In genomic region chr3:152315613-152316012, GRCm38 (mm10) we compare ENCODE assay signal across 8 mouse cellular contexts. TPM values are rescaled to one million over a fixed set of nuclear protein-coding genes. Genes with fewer than 3 reads are reported as not detected.
DNase-seq lines count a peak whose midpoint lies in the region; ATAC-seq and TF ChIP-seq lines count a peak whose summit lies in the region.

No protein-coding gene starts in this region.

- DNase-seq in heart, embryonic 10.5 days (ENCODE audit: low spot score) = peak; percentile 96
- DNase-seq in kidney, adult 9 months = peak; percentile 87
- peak; percentile 84 for DNase-seq in limb, embryonic 14.5 days (ENCODE audit: low spot score)
- peak; percentile 84 for DNase-seq in midbrain, postnatal 0 days (ENCODE audit: low spot score)
- DNase-seq in spleen, postnatal 10 days (ENCODE audit: low spot score in 2 of 2) = peak; percentile 53 to 84

- no peaks in the 10 kb centered on the region for H3K79me3 ChIP-seq in C2C12 (ENCODE audit: low read depth)

- H3K9ac ChIP-seq in embryonic facial prominence, embryonic 15.5 days = no peak overlapping the region
- no peak overlapping the region for H3K9ac ChIP-seq in limb, embryonic 14.5 days (ENCODE audit: low read depth, low read length, severe bottlenecking)
- H3K9ac ChIP-seq in midbrain, postnatal 0 days (replicated peaks; ENCODE audit: low read length, poor library complexity, severe bottlenecking) = no peak overlapping the region

- no peak overlapping the region for H3K27ac ChIP-seq in bone marrow macrophage, adult 2 months (ENCODE audit: insufficient read depth, low read depth, low read length)
- no peak overlapping the region for H3K27ac ChIP-seq in embryonic facial prominence, embryonic 15.5 days (replicated peaks)
- 0 out of 2 replicates have a peak overlapping the region, but pooled peaks have one; percentile 29 for H3K27ac ChIP-seq in heart, embryonic 10.5 days
- no peak overlapping the region for H3K27ac ChIP-seq in limb, embryonic 14.5 days (replicated peaks; ENCODE audit: low read depth, low read length)
- no peak overlapping the region for H3K27ac ChIP-seq in midbrain, postnatal 0 days (ENCODE audit: low read depth, low read length)

- no peaks in the 10 kb centered on the region for H3K4me1 ChIP-seq in bone marrow macrophage, adult 2 months (ENCODE audit: control insufficient read depth, insufficient read depth, low read length)
- peaks cover 4% of the 10 kb centered on the region; the same call in 1 of the 2 replicates for H3K4me1 ChIP-seq in embryonic facial prominence, embryonic 15.5 days
- H3K4me1 ChIP-seq in heart, embryonic 10.5 days = peaks cover 18% of the 10 kb centered on the region; the same call in 1 of the 2 replicates
- H3K4me1 ChIP-seq in limb, embryonic 14.5 days (ENCODE audit: control insufficient read depth, insufficient read depth, low read length) = no peaks in the 10 kb centered on the region
- no peaks in the 10 kb centered on the region for H3K4me1 ChIP-seq in midbrain, postnatal 0 days (ENCODE audit: insufficient read depth, low read length)

- H3K9me3 ChIP-seq in embryonic facial prominence, embryonic 15.5 days (replicated peaks) = no peaks in the 10 kb centered on the region
- H3K9me3 ChIP-seq in heart, embryonic 10.5 days = no peaks in the 10 kb centered on the region
- no peaks in the 10 kb centered on the region for H3K9me3 ChIP-seq in limb, embryonic 14.5 days (ENCODE audit: control insufficient read depth, low read length)
- no peaks in the 10 kb centered on the region for H3K9me3 ChIP-seq in midbrain, postnatal 0 days (ENCODE audit: low read length)

- TF ChIP-seq POLR2A in bone marrow macrophage, adult 2 months (IDR thresholded peaks at IDR 0.05; ENCODE audit: borderline replicate concordance, low read depth, low read length) = no peak
- TF ChIP-seq POLR2A in limb, embryonic 14.5 days (IDR thresholded peaks at IDR 0.05; ENCODE audit: borderline replicate concordance, extremely low read depth, insufficient read depth, insufficient read length) = no peak

- TF ChIP-seq CTCF in C2C12 (IDR thresholded peaks at IDR 0.05; ENCODE audit: control insufficient read depth, insufficient read depth, insufficient read length) = peak; percentile 95
- peak; percentile 99 for TF ChIP-seq CTCF in bone marrow macrophage, adult 2 months (IDR thresholded peaks at IDR 0.05; ENCODE audit: low read depth, low read length)
- TF ChIP-seq CTCF in midbrain, postnatal 0 days (IDR thresholded peaks at IDR 0.05) = peak; percentile 94

- no peak overlapping the region for H3K4me2 ChIP-seq in embryonic facial prominence, embryonic 15.5 days (replicated peaks)
- no peak overlapping the region for H3K4me2 ChIP-seq in limb, embryonic 14.5 days (replicated peaks; ENCODE audit: low read depth, low read length, severe bottlenecking)
- no peak overlapping the region for H3K4me2 ChIP-seq in midbrain, postnatal 0 days (ENCODE audit: low read depth, low read length, poor library complexity, severe bottlenecking)

- no peaks in the 10 kb centered on the region for H3K79me2 ChIP-seq in C2C12 (ENCODE audit: control insufficient read depth, insufficient read depth)

- WGBS in embryonic facial prominence, embryonic 15.5 days = 8% methylated on average over 7 of the region's 7 CpGs
- 7% methylated on average over 7 of the region's 7 CpGs for WGBS in heart, embryonic 10.5 days
- 8% methylated on average over 7 of the region's 7 CpGs for WGBS in limb, embryonic 14.5 days
- WGBS in midbrain, postnatal 0 days = 12% methylated on average over 7 of the region's 7 CpGs

- no peaks in the 10 kb centered on the region for H3K27me3 ChIP-seq in C2C12 (ENCODE audit: control insufficient read depth, insufficient read depth, insufficient read length)
- H3K27me3 ChIP-seq in embryonic facial prominence, embryonic 15.5 days = no peaks in the 10 kb centered on the region
- H3K27me3 ChIP-seq in heart, embryonic 10.5 days (ENCODE audit: insufficient read depth, poor library complexity, severe bottlenecking) = no peaks in the 10 kb centered on the region
- H3K27me3 ChIP-seq in limb, embryonic 14.5 days (ENCODE audit: control insufficient read depth, insufficient read depth, low read length) = no peaks in the 10 kb centered on the region
- H3K27me3 ChIP-seq in midbrain, postnatal 0 days (ENCODE audit: insufficient read depth, low read length) = no peaks in the 10 kb centered on the region

- no peak overlapping the region for H3ac ChIP-seq in C2C12 (ENCODE audit: control insufficient read depth, insufficient read length, low read depth)

- no peak overlapping the region for H3K4me3 ChIP-seq in C2C12 (ENCODE audit: insufficient read depth, poor library complexity, severe bottlenecking)
- no peak overlapping the region for H3K4me3 ChIP-seq in bone marrow macrophage, adult 2 months (ENCODE audit: insufficient read depth, low read length)
- no peak overlapping the region for H3K4me3 ChIP-seq in embryonic facial prominence, embryonic 15.5 days (replicated peaks)
- no peak overlapping the region for H3K4me3 ChIP-seq in heart, embryonic 10.5 days
- no peak overlapping the region for H3K4me3 ChIP-seq in limb, embryonic 14.5 days (replicated peaks; ENCODE audit: low read length)
- no peak overlapping the region for H3K4me3 ChIP-seq in midbrain, postnatal 0 days (ENCODE audit: low read depth, low read length)

- ATAC-seq in embryonic facial prominence, embryonic 15.5 days (ENCODE audit: insufficient number of reproducible peaks, low FRiP score, low TSS enrichment, low read depth) = peak; percentile 88
- peak; percentile 88 for ATAC-seq in limb, embryonic 14.5 days (ENCODE audit: low FRiP score, low read depth)
- ATAC-seq in midbrain, postnatal 0 days (ENCODE audit: low FRiP score) = 0 out of 2 replicates have a peak, but pooled peaks have one; percentile 74

- no peaks in the 10 kb centered on the region for H3K36me3 ChIP-seq in C2C12 (ENCODE audit: control insufficient read depth, insufficient read depth)
- peaks cover 7% of the 10 kb centered on the region for H3K36me3 ChIP-seq in embryonic facial prominence, embryonic 15.5 days
- H3K36me3 ChIP-seq in heart, embryonic 10.5 days = peaks cover 19% of the 10 kb centered on the region
- peaks cover 15% of the 10 kb centered on the region for H3K36me3 ChIP-seq in limb, embryonic 14.5 days (ENCODE audit: control insufficient read depth, insufficient read depth, low read length)
- peaks cover 20% of the 10 kb centered on the region for H3K36me3 ChIP-seq in midbrain, postnatal 0 days (ENCODE audit: insufficient read depth, low read length)

TF ChIP-seq in C2C12, 6 proteins besides CTCF, POLR2A, EP300 and RAD21:
- no peak for TF ChIP-seq MAX (IDR thresholded peaks at IDR 0.05)
- TF ChIP-seq FOSL1 (IDR thresholded peaks at IDR 0.05; ENCODE audit: insufficient read depth, low read length, poor library complexity, severe bottlenecking) = no peak
- TF ChIP-seq USF1 (IDR thresholded peaks at IDR 0.05; ENCODE audit: low read depth) = no peak
- TF ChIP-seq CEBPB (IDR thresholded peaks at IDR 0.05; ENCODE audit: low read depth) = no peak
- TF ChIP-seq MYOD1 (IDR thresholded peaks at IDR 0.05; ENCODE audit: control insufficient read depth, insufficient read length, low read depth) = no peak
- TF ChIP-seq MYOG (IDR thresholded peaks at IDR 0.05; ENCODE audit: control insufficient read depth, extremely low read depth, insufficient read length) = no peak
TF ChIP-seq in C2C12: peak in this region for 0.

RNA-seq across cellular contexts. Expression of gene Miga1, which starts 24.6 kb away (rescaled TPM):
- 0.43 TPM for polyA plus RNA-seq in C2C12 (2012; fragmentation: generic; extraction: Trizol)
- 3.9 and 4.8 TPM in 2 replicates for polyA plus RNA-seq in bone marrow macrophage, adult 2 months (2012; ENCODE audit: insufficient read depth, insufficient read length, missing spikeins)
- 15.8 and 17.1 TPM in 2 replicates for polyA plus RNA-seq in embryonic facial prominence, embryonic 15.5 days (2015; fragmentation: Nextera tagmentation; extraction: Ambion mirVana)
- 14.5 and 18.4 TPM in 2 replicates for polyA plus RNA-seq in heart, embryonic 10.5 days (2016; fragmentation: Nextera tagmentation; extraction: Ambion mirVana)
- polyA plus RNA-seq in limb, embryonic 14.5 days (2012; rRNA removed) = 19.8 and 23.4 TPM in 2 replicates
- polyA plus RNA-seq in limb, embryonic 14.5 days (2014; fragmentation: Nextera tagmentation; extraction: Ambion mirVana) = 18.0 and 19.1 TPM in 2 replicates
- 26.3 and 28.2 TPM in 2 replicates for total RNA-seq in midbrain, postnatal 0 days (2014; rRNA removed)
- 16.9 and 18.7 TPM in 2 replicates for polyA plus RNA-seq in midbrain, postnatal 0 days (2015; fragmentation: Nextera tagmentation; extraction: Ambion mirVana)

RNA-seq across cellular contexts. Expression of gene Usp33, which starts 30.7 kb away (rescaled TPM):
- 8.4 TPM for polyA plus RNA-seq in C2C12 (2012; fragmentation: generic; extraction: Trizol)
- 36.1 TPM in 2 replicates for polyA plus RNA-seq in bone marrow macrophage, adult 2 months (2012; ENCODE audit: insufficient read depth, insufficient read length, missing spikeins)
- 41.6 and 44.5 TPM in 2 replicates for polyA plus RNA-seq in embryonic facial prominence, embryonic 15.5 days (2015; fragmentation: Nextera tagmentation; extraction: Ambion mirVana)
- 36.2 and 37.6 TPM in 2 replicates for polyA plus RNA-seq in heart, embryonic 10.5 days (2016; fragmentation: Nextera tagmentation; extraction: Ambion mirVana)
- polyA plus RNA-seq in limb, embryonic 14.5 days (2012; rRNA removed) = 44.0 and 54.9 TPM in 2 replicates
- 44.9 and 50.9 TPM in 2 replicates for polyA plus RNA-seq in limb, embryonic 14.5 days (2014; fragmentation: Nextera tagmentation; extraction: Ambion mirVana)
- 83.3 and 91.4 TPM in 2 replicates for total RNA-seq in midbrain, postnatal 0 days (2014; rRNA removed)
- polyA plus RNA-seq in midbrain, postnatal 0 days (2015; fragmentation: Nextera tagmentation; extraction: Ambion mirVana) = 65.3 and 70.7 TPM in 2 replicates

RNA-seq across cellular contexts. Expression of gene Nexn, which starts 49.5 kb away (rescaled TPM):
- 13.5 TPM for polyA plus RNA-seq in C2C12 (2012; fragmentation: generic; extraction: Trizol)
- 1.5 and 1.6 TPM in 2 replicates for polyA plus RNA-seq in bone marrow macrophage, adult 2 months (2012; ENCODE audit: insufficient read depth, insufficient read length, missing spikeins)
- 23.5 and 27.2 TPM in 2 replicates for polyA plus RNA-seq in embryonic facial prominence, embryonic 15.5 days (2015; fragmentation: Nextera tagmentation; extraction: Ambion mirVana)
- 102 and 155 TPM in 2 replicates for polyA plus RNA-seq in heart, embryonic 10.5 days (2016; fragmentation: Nextera tagmentation; extraction: Ambion mirVana)
- 7.2 and 17.5 TPM in 2 replicates for polyA plus RNA-seq in limb, embryonic 14.5 days (2012; rRNA removed)
- polyA plus RNA-seq in limb, embryonic 14.5 days (2014; fragmentation: Nextera tagmentation; extraction: Ambion mirVana) = 23.8 and 26.0 TPM in 2 replicates
- 0.11 and 0.28 TPM in 2 replicates for total RNA-seq in midbrain, postnatal 0 days (2014; rRNA removed)
- polyA plus RNA-seq in midbrain, postnatal 0 days (2015; fragmentation: Nextera tagmentation; extraction: Ambion mirVana) = 1.5 and 2.3 TPM in 2 replicates
